Mouse (Mus musculus): Measurements from ENCODE around the gene Cdk2. TPM values are rescaled to one million over a fixed set of nuclear protein-coding genes. Genes with fewer than 3 reads are reported as not detected.
A peak's percentile ranks its signal among the peaks of the same experiment; 100 is the strongest.

Gene Cdk2
- polyA plus RNA-seq, 1 experiment from 2014 or later: 105 TPM

DNA sequence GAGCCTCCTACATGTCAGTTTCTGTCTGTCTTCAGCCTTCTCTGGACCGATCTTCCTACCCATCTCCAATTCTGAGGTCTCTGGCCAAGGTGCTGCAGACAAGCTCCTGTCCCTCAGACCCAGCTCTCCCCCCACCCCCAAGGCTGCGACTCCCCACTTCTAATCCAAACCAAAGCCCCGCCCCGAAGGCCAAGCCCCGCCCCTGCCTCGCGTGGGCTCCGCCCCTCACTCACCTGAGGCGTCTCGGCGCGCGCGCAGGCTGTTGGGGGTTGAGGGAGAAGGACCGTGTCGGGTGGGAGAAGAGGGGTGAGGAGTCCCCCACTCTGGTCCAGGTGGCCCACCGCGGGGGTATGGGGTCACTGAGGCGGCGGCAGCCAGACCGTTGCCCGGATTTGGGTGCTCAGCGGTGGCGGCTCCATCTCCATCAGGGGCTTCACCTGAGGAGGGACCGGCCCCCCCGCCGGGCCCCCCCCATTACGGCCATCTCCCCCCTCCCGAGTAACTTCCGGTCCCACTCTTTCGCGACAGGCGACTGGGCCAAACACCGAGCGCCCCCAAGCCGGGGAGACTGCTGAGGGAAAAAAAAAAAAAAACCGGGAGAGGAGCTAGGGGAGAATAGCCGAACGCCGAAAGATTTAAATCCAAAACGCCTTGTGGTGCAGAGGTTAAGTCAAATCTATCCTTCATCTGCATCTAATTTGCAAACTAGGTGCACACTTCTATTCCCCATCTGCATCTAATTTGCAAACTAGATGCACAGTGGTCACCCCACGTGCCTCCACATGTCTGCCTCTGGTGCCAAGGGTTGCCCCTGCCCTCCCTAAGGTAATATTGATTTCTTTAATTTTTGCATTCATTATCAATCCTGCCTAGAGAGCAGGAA, 35.8 kb downstream of the Cdk2 start:
- WGBS: under 1% methylated on average over 40 of the region's 42 CpGs
- ATAC-seq (ENCODE audit: insufficient number of reproducible peaks, low FRiP score, low TSS enrichment, low read depth): peak; percentile 59; the same call in 1 of the 2 replicates

GRCm38 (mm10) chr10:128665806-128666205, 39.0 kb downstream of the Cdk2 start:
- no peak overlapping the region for H3K9ac ChIP-seq
- H3K27ac ChIP-seq (replicated peaks): no peak overlapping the region
- peaks cover 7% of the 10 kb centered on the region; the same call in 1 of the 2 replicates for H3K36me3 ChIP-seq
- 91% methylated on average over 2 of the region's 2 CpGs for WGBS
- no peaks in the 10 kb centered on the region for H3K9me3 ChIP-seq (replicated peaks)
- no peak overlapping the region for H3K4me2 ChIP-seq (replicated peaks)
- no peak overlapping the region for H3K4me3 ChIP-seq (replicated peaks)
- H3K4me1 ChIP-seq: 0 out of 2 replicates have a peak, but pooled peaks cover 6% of the 10 kb centered on the region
- H3K27me3 ChIP-seq: no peaks in the 10 kb centered on the region
- ATAC-seq (ENCODE audit: insufficient number of reproducible peaks, low FRiP score, low TSS enrichment, low read depth): no peak

More for the DNA sequence above, 35.8 kb downstream of the Cdk2 start:
- Histone ChIP-seq H3K27ac (replicated peaks) (peak overlapping the region; percentile 86), H3K4me1 (peaks cover 13% of the 10 kb centered on the region), H3K4me3 (replicated peaks) (peak overlapping the region; percentile 68), H3K4me2 (replicated peaks) (peak overlapping the region; percentile 72), H3K36me3 (peaks cover 14% of the 10 kb centered on the region; the same call in 1 of the 2 replicates), H3K9ac (peak overlapping the region; percentile 61), H3K9me3 (replicated peaks) (no peaks in the 10 kb centered on the region), H3K27me3 (no peaks in the 10 kb centered on the region)

GRCm38 (mm10) chr10:128665307-128665706, 39.5 kb downstream of the Cdk2 start:
- no peak overlapping the region for H3K27ac ChIP-seq (replicated peaks)
- no peak overlapping the region for H3K4me2 ChIP-seq (replicated peaks)
- 80% methylated on average over 3 of the region's 3 CpGs for WGBS
- no peaks in the 10 kb centered on the region for H3K27me3 ChIP-seq
- 0 out of 2 replicates have a peak, but pooled peaks cover 6% of the 10 kb centered on the region for H3K4me1 ChIP-seq
- no peaks in the 10 kb centered on the region for H3K9me3 ChIP-seq (replicated peaks)
- 0 out of 2 replicates have a peak, but pooled peaks cover 3% of the 10 kb centered on the region for H3K36me3 ChIP-seq
- H3K9ac ChIP-seq: no peak overlapping the region
- ATAC-seq (ENCODE audit: insufficient number of reproducible peaks, low FRiP score, low TSS enrichment, low read depth): no peak
- no peak overlapping the region for H3K4me3 ChIP-seq (replicated peaks)

DNA sequence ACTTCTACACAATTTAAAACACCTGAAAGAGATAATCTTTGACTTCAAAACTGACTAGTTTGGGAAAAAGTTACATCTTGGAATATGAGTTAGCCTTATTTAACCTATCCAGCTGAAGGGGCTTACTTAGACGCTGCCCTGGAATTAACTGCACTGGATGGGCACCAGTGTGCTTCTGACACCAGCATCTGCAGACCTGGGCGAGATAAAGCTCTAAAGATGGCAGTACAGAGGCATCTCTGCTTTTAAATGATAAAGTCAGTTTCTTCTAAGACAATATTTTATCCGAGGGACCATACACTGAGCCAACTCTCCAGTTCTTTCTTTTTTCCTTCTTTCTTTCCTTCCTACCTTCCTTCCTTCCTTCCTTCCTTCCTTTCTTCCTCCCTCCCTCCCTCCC, 40.0 kb downstream of the Cdk2 start:
- 71% methylated on average over 3 of the region's 3 CpGs for WGBS
- Histone ChIP-seq H3K4me1 (0 out of 2 replicates have a peak, but pooled peaks cover 6% of the 10 kb centered on the region), H3K9ac (no peak overlapping the region), H3K9me3 (replicated peaks) (no peaks in the 10 kb centered on the region), H3K4me3 (replicated peaks) (no peak overlapping the region), H3K36me3 (no peaks in the 10 kb centered on the region), H3K27me3 (no peaks in the 10 kb centered on the region), H3K27ac (replicated peaks) (no peak overlapping the region), H3K4me2 (replicated peaks) (no peak overlapping the region)
- no peak for ATAC-seq (ENCODE audit: insufficient number of reproducible peaks, low FRiP score, low TSS enrichment, low read depth)

DNA sequence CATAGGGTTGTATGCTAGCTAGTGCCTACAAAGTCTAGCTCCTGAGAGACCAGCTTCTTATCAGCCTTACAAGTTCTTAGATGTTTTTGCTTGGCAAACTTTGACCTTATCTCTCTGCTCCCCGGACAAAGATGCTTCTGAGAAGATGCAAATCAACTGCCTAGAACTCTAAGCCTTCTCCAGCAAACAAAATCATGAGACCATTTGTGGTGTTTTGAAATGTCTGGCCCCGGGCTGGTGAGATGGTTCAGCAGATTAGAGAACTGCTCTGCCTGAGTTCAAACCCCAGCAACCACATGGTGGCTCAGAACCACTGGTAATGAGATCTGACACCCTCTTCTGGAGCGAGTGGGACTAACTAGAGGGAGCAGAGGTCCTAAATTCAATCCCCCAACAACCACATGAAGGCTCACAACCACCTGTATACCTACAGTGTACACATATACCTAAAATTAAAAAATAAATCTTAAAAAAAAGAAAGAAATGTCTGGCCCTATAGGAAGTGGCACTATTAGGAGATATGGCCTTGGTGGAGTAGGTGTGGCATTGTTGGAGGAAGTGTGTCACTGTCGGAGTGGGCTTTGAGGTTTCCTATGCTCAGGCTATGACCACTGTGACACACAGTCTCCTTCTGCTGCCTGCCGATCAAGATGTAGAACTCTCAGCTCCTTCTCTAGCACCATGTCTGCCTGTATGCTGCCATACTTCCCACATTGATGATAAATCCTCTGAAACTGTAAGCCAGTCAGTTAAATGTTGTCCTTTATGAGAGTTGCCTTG, 41.2 kb downstream of the Cdk2 start:
- no peaks in the 10 kb centered on the region for H3K36me3 ChIP-seq
- 60% methylated on average over 5 of the region's 5 CpGs for WGBS
- H3K4me1 ChIP-seq: peaks cover 8% of the 10 kb centered on the region; the same call in 1 of the 2 replicates
- H3K4me3 ChIP-seq (replicated peaks): no peak overlapping the region
- H3K27me3 ChIP-seq: no peaks in the 10 kb centered on the region
- no peaks in the 10 kb centered on the region for H3K9me3 ChIP-seq (replicated peaks)
- H3K27ac ChIP-seq (replicated peaks): no peak overlapping the region
- no peak overlapping the region for H3K4me2 ChIP-seq (replicated peaks)
- H3K9ac ChIP-seq: no peak overlapping the region
- no peak for ATAC-seq (ENCODE audit: insufficient number of reproducible peaks, low FRiP score, low TSS enrichment, low read depth)

DNA sequence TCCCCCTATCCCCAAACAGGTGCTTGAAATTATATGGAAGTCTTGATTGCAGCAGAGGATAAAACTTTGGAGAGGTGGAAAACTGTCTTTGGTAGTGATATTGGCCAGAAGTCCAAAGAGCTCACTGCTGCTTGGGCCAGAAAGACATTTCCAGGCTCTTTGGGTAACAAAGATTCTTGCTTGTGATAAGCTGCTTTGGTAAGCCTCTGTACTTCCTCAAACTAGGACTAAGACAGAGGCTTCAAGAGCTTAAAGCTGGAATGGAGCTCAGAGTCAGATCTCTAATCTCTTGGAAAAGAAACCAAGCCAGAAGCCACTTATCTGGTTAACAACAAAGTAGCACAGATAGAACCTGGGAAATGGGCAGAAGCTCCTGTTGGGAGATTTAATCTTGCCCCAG, 42.4 kb downstream of the Cdk2 start:
- Histone ChIP-seq H3K4me2 (replicated peaks) (no peak overlapping the region), H3K36me3 (no peaks in the 10 kb centered on the region), H3K27ac (replicated peaks) (no peak overlapping the region), H3K9ac (no peak overlapping the region), H3K4me3 (replicated peaks) (no peak overlapping the region), H3K9me3 (replicated peaks) (no peaks in the 10 kb centered on the region), H3K27me3 (no peaks in the 10 kb centered on the region), H3K4me1 (peaks cover 4% of the 10 kb centered on the region; the same call in 1 of the 2 replicates)
- ATAC-seq (ENCODE audit: insufficient number of reproducible peaks, low FRiP score, low TSS enrichment, low read depth): no peak

DNA sequence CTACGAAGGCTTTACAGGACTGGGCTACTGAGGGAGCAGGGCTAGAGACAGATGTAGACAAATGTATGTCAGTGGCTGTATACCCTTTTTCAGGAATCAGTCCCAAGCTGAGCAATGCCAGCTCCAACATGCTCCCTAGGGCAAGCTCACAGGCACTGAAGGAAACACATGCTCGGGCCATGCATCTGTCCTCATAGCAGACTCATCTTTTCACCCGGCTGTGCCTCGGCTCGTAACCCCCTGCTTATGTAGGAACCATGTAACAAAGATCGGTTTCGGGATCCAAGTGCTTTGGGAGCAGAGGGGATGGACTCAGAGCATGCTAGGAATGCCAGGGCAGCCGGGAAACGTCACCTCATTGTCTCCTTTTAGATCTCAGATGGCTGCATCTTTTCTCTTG, 45.3 kb downstream of the Cdk2 start:
- no peak overlapping the region for H3K4me3 ChIP-seq (replicated peaks)
- H3K27me3 ChIP-seq: no peaks in the 10 kb centered on the region
- H3K9me3 ChIP-seq (replicated peaks): no peaks in the 10 kb centered on the region
- no peak overlapping the region for H3K27ac ChIP-seq (replicated peaks)
- H3K9ac ChIP-seq: no peak overlapping the region
- ATAC-seq (ENCODE audit: insufficient number of reproducible peaks, low FRiP score, low TSS enrichment, low read depth): no peak
- no peaks in the 10 kb centered on the region for H3K36me3 ChIP-seq
- no peak overlapping the region for H3K4me2 ChIP-seq (replicated peaks)
- 42% methylated on average over 9 of the region's 9 CpGs for WGBS
- H3K4me1 ChIP-seq: peaks cover 4% of the 10 kb centered on the region; the same call in 1 of the 2 replicates

GRCm38 (mm10) chr10:128657844-128658243, 47.0 kb downstream of the Cdk2 start:
- Histone ChIP-seq H3K4me3 (replicated peaks) (no peak overlapping the region), H3K9me3 (replicated peaks) (no peaks in the 10 kb centered on the region), H3K27ac (replicated peaks) (no peak overlapping the region), H3K36me3 (no peaks in the 10 kb centered on the region), H3K4me1 (peaks cover 10% of the 10 kb centered on the region; the same call in 1 of the 2 replicates), H3K4me2 (replicated peaks) (no peak overlapping the region), H3K27me3 (no peaks in the 10 kb centered on the region), H3K9ac (no peak overlapping the region)
- ATAC-seq (ENCODE audit: insufficient number of reproducible peaks, low FRiP score, low TSS enrichment, low read depth): no peak
- WGBS: 50% methylated on average over 9 of the region's 9 CpGs

GRCm38 (mm10) chr10:128656731-128657130, 48.1 kb downstream of the Cdk2 start:
- no peak overlapping the region for H3K4me2 ChIP-seq (replicated peaks)
- H3K9me3 ChIP-seq (replicated peaks): no peaks in the 10 kb centered on the region
- WGBS: 90% methylated on average over 1 of the region's 1 CpGs
- no peak overlapping the region for H3K4me3 ChIP-seq (replicated peaks)
- no peak for ATAC-seq (ENCODE audit: insufficient number of reproducible peaks, low FRiP score, low TSS enrichment, low read depth)
- H3K4me1 ChIP-seq: peaks cover 10% of the 10 kb centered on the region; the same call in 1 of the 2 replicates
- H3K27me3 ChIP-seq: no peaks in the 10 kb centered on the region
- no peak overlapping the region for H3K27ac ChIP-seq (replicated peaks)
- no peak overlapping the region for H3K9ac ChIP-seq
- H3K36me3 ChIP-seq: no peaks in the 10 kb centered on the region

GRCm38 (mm10) chr10:128655254-128655653, 49.6 kb downstream of the Cdk2 start:
- Histone ChIP-seq H3K9me3 (replicated peaks) (no peaks in the 10 kb centered on the region), H3K9ac (no peak overlapping the region), H3K4me1 (peaks cover 10% of the 10 kb centered on the region; the same call in 1 of the 2 replicates), H3K27ac (replicated peaks) (no peak overlapping the region), H3K4me2 (replicated peaks) (no peak overlapping the region), H3K36me3 (no peaks in the 10 kb centered on the region), H3K4me3 (replicated peaks) (no peak overlapping the region), H3K27me3 (no peaks in the 10 kb centered on the region)
- ATAC-seq (ENCODE audit: insufficient number of reproducible peaks, low FRiP score, low TSS enrichment, low read depth): no peak
- WGBS: 75% methylated on average over 3 of the region's 3 CpGs

GRCm38 (mm10) chr10:128653866-128654265, 51.0 kb downstream of the Cdk2 start:
- no peak overlapping the region for H3K4me3 ChIP-seq (replicated peaks)
- no peak overlapping the region for H3K27ac ChIP-seq (replicated peaks)
- H3K9me3 ChIP-seq (replicated peaks): no peaks in the 10 kb centered on the region
- H3K4me2 ChIP-seq (replicated peaks): no peak overlapping the region
- no peaks in the 10 kb centered on the region for H3K27me3 ChIP-seq
- WGBS: 41% methylated on average over 4 of the region's 4 CpGs
- no peak for ATAC-seq (ENCODE audit: insufficient number of reproducible peaks, low FRiP score, low TSS enrichment, low read depth)
- H3K36me3 ChIP-seq: no peaks in the 10 kb centered on the region
- no peak overlapping the region for H3K9ac ChIP-seq
- peaks cover 6% of the 10 kb centered on the region; the same call in 1 of the 2 replicates for H3K4me1 ChIP-seq

Data from embryonic facial prominence, embryonic 15.5 days (tissue).